Mouse (Mus musculus): ENCODE data around the gene Tbx1.

DNA sequence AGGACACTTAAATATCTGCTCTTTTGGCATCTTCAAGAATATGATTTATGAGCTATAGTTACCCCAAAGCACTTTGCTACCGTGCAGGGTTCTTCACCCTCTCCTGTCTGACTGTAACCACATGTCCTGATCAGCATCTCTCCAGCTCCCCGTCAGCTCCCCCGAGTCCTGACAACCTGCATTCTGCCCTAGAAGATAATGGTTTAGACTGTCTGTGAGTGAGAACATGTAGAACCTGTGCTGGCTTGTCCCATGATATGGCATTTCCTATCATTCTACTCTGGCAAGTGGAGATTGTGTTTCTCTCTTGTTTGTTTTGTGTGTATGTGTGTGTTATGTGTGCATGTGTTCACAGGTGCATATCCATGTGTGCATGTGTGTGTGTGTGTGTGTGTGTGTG is 7.5 kb upstream of the Tbx1 start:
- TF ChIP-seq CTCF (conservative IDR thresholded peaks at IDR 0.05; ENCODE audit: low read length) (no peak), NANOG (IDR thresholded peaks at IDR 0.05; ENCODE audit: borderline replicate concordance, low read length) (no peak), POU5F1 (IDR thresholded peaks at IDR 0.05; ENCODE audit: borderline replicate concordance, low read length) (no peak)

All from E14TG2a.4 (cell line).